Mouse (Mus musculus) T-cell, adult 2 months (primary cell): ENCODE measurements around the gene Parp11.

Source experiments
- DNase-seq: peaks from one replicate; pipeline ENCODE4 v3.0.0; 2022; ENCODE audit warnings: low spot score

Gene Parp11

DNA sequence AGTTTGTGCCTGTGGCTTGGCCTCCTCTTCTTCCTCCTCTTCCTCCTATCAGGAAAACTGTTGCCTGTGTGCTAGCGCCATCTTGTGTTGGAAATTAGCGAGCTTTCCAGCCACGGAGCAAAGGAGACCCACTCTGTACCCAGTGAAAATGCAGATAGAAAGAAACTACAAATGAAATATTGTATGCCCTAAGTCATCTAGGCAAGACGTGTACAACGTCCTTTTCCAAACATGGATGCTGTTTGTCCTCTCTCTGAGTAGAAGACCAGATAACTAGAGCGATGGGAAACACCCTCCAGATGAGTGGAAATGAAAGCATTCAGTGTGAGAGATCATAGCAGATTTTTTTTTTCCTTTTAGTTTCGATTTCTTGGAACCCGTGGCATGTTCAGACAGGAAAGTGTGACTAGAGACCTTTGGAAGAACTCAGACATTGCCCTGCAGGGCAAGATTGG lies at the start of gene Parp11:
TSS of gene Parp11 (plus strand) at position 405 of the 455 bp plus-strand sequence.
- DNase-seq, result peak; percentile 69

DNA sequence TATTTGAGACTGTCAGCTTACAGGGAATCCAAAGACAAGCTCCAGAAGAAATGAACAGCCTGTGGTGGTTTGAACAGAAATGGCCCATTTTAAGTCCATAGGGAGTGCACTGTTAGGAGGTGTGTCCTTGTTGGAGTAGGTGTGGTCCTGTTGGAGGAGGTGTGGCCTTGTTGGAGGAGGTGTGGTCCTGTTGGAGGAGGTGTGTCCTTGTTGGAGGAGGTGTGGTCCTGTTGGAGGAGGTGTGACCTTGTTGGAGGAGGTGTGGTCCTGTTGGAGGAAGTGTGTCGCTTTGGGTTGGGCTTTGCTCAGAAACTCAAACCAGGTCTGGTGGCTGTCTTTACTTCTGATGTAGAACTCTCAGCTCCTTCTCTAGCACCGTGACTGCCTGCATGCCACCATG lies 48.6 kb upstream of the Parp11 start:
- DNase-seq, result peak; percentile 36

- peak; percentile 6 for DNase-seq
Measured at GRCm38 (mm10) chr6:127401419-127401818, 45.2 kb upstream of the Parp11 start.

DNA sequence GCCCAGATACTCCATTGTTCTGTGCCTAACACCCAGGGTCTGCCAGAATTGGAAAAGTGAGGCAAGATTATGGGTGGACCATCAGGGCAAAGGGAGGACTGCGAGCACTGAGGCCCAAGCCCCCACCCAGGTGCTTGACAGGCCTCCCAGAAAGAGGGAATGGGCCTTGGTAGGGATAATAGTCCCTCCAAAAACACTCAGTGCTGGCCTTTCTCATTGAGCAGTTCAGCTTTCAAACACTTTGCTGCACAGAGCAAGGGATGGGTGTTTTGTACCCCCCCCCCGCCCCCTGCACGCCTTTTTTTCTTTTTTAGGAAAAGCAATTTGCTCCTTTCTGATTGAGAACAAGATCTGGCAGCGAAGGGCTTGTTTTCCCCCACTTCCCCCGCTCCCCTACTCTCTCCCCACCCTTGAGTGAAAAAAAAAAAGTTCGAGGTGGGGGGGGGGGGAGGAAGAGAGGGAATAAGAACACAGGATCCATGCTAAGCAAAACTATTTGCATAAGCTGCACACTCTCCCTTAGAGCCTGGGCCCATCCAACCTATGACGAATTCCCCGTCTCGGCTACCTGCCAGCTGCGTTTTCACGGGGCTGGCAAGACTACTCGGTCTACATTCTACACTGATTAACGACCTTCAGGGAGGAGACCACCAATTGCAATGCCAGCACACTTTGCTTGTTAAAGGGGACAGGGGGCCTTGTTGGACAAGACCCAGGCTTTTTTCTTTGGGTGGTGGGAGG lies 42.4 kb upstream of the Parp11 start:
- no peak for DNase-seq

DNA sequence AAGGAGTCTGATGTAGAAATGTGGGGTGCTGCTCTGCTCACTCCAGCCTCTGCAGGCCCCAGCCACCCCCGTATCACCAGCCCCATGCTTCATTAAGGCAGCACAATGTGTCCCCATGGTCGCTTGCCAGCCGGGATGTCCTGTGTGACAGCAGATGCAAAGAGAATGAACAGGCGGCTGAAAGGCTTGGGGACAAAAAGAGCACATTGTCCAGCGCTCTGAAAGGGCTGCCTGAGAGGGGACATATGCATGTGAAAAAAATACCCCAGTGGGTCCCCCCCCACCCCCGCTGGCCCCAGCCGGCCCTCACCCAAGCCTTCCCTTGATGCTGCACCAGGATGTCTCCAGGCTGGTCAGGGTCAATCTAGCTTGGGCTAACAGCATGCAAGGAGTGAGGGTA lies 41.0 kb upstream of the Parp11 start:
- no peak for DNase-seq

GRCm38 (mm10) chr6:127407742-127408141 lies 38.9 kb upstream of the Parp11 start:
- no peak for DNase-seq

DNA sequence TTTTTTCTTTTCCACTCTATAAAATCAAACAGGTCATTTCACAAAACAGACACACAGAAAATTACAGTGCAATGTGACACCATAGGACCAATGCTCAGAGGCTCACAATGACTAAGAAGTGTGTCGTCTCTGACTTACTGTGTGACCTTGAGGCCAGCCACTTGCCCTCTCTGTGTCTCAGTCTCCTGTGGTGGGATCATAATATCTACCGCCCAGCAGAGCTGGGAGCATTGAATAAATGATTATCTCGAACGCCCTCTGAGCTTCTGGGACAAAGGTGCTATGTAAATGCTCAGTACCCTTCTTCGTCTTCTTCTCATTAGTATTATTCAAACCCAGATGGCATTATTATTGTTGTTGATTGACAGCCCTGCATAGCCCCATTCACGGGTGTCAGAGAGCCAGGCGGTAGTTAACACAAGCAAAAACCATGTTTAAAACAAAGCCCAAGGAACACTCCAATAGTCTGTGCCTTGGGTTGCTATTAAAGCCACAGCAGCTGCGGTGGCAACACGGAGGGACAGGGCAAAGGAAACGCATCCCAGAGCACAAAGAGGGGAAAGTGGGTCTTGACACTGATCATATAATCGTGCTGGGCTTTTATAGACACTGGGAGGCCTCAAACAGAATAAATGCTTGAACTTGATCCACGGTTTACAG lies 29.0 kb upstream of the Parp11 start:
- no peak for DNase-seq

GRCm38 (mm10) chr6:127418322-127418721 lies 28.3 kb upstream of the Parp11 start:
- no peak for DNase-seq

GRCm38 (mm10) chr6:127420115-127420514 lies 26.5 kb upstream of the Parp11 start:
- no peak for DNase-seq

GRCm38 (mm10) chr6:127425095-127425494 lies 21.5 kb upstream of the Parp11 start:
- no peak for DNase-seq

DNA sequence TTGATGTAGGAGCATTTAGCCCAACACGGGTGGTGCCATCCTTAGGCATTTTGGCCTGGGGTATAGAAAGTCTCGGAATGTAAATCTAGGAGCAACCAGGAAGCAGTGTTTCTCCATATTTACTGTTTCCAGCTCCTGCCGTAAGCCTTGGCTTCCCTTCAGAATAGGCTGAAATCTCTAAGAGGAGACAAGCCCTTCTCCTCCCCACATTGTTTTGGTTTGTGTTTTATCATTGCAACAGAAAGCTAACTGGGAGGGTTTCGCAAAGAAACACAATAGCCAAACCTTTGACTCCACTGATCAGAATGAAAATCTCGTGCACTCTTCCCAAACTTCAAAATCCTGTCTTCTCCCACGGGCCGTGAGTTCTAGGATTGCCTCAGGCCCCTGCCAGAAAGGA lies 15.9 kb upstream of the Parp11 start:
- no peak for DNase-seq

- no peak for DNase-seq
Measured at GRCm38 (mm10) chr6:127431196-127431766, 15.4 kb upstream of the Parp11 start.

GRCm38 (mm10) chr6:127433886-127434647 lies 12.6 kb upstream of the Parp11 start:
- DNase-seq, result peak; percentile 70

- no peak for DNase-seq
Measured at GRCm38 (mm10) chr6:127434648-127434984, 12.0 kb upstream of the Parp11 start.

- no peak for DNase-seq
Measured at GRCm38 (mm10) chr6:127439063-127439462, 7.6 kb upstream of the Parp11 start.

DNA sequence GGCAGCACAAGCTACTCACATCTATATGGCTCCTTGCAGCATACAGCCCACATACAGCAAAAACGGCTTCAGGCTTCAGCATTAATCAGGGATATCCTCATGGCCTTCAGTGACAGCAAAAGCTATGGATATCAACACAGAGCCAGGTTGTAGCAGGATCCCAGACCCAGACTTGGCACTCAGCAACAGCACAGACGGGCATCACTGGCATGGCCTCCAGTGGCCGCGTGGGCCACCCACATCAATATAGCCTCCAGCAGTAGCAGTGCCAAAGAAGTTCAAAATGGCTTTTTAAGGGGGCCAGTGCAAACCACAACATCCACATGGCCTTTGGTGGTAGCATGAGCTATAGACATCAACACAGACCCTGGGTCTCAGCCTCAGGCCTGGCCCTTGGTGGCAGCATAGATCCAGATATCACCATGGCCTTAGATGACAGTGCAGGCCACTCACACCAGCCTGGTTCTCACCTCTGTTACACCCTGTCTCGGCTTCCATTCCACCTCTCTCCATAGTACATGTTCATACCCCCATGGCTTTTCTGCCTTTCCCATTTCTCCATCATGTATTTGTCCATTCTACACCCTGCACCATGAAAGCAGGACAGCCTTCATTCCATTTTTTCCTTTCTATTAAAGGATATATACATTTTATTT lies 7.0 kb upstream of the Parp11 start:
- no peak for DNase-seq

DNA sequence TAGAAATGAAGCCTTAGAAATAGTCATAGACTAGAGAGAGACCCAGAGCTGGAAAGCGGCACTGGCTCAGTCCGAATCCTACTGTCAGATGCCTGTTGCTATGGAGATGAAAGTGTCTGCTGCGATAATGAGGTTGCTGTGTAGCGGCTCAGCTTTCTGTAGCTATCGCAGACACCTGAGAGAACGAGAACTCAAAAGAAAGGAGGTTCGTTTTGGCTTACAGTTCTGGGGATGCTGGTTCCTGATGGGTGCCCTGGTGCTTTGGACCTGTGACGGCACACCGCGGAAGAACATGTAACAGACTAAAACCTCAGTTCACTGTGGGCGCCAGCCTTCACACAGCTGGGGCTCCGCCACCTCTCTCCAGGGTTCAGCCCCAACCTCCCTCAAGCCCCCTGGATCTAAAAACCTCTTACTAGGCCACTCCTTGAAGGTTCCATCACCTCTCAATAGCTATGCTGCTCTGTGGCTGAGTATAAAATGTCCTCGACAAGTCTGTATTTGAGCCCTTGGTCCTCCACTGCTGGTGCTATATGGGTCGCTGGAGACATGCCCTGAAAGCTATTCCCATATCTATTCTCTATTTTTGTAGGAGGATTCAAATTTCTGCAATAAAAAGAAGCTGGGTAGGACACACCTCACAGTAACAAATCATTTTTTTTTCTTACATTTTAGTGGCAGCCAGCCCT lies 6.1 kb upstream of the Parp11 start:
- DNase-seq, result no peak

- no peak for DNase-seq
Measured at GRCm38 (mm10) chr6:127442584-127442983, 4.1 kb upstream of the Parp11 start.

DNA sequence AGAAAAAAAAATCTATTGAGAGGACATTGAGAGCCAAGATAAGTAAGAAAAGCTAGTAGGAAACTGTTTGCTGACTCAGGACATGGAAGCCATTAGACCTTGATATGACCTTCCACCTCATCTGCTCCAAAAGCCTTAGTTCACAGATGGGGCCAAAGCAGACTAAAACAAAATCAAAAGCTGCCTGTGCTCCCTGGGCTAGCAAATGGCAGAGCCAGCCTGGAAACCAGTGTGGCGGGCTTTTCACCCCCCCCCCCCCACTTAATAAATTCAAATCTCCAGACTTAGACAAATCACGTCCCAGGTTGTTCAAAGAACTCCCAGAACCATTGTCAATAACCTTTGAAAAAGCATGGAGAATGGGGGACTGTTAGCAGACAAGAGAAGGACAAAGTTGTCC lies 2.7 kb upstream of the Parp11 start:
- no peak for DNase-seq

GRCm38 (mm10) chr6:127444466-127444865 lies 2.2 kb upstream of the Parp11 start:
- DNase-seq, result no peak

GRCm38 (mm10) chr6:127447686-127448460 lies 1.2 kb downstream of the Parp11 start:
- no peak for DNase-seq
